Mouse (Mus musculus) midbrain, postnatal 0 days (tissue): ENCODE data around the gene Itfg2. TPM values are rescaled to one million over a fixed set of nuclear protein-coding genes. Genes with fewer than 3 reads are reported as not detected.
A peak's percentile ranks its signal among the peaks of the same experiment; 100 is the strongest.

Experiments
- ATAC-seq: fragments of 200-750 bp; cut with Nextera tagmentation; 2 replicates; pipeline ENCODE4 v1.8.0; 2017; ENCODE audit warnings: moderate number of reproducible peaks, mild to moderate bottlenecking, moderate TSS enrichment, moderate library complexity; ENCODE audit not compliant: low FRiP score
- DNase-seq: peaks from one replicate; pipeline ENCODE4 v3.0.0-alpha.2; 2015; ENCODE audit warnings: low spot score
- H3K27ac ChIP-seq: fragments of 300-500 bp; sonication (generic); 2 replicates; pipeline ENCODE4 v1.5.1; 2014; ENCODE audit warnings: low read depth, mild to moderate bottlenecking, low read length, mixed read lengths
- H3K27me3 ChIP-seq: fragments of 300-500 bp; sonication (generic); 2 replicates; pipeline ENCODE4 v1.6.1; 2014; ENCODE audit warnings: low read length, control low read depth, mixed read lengths; ENCODE audit not compliant: insufficient read depth
- H3K36me3 ChIP-seq: fragments of 300-500 bp; sonication (generic); 2 replicates; pipeline ENCODE4 v1.6.1; 2014; ENCODE audit warnings: low read length, control low read depth, mixed read lengths; ENCODE audit not compliant: insufficient read depth
- H3K4me1 ChIP-seq: fragments of 300-500 bp; sonication (generic); 2 replicates; pipeline ENCODE4 v1.6.1; 2014; ENCODE audit warnings: mild to moderate bottlenecking, control low read depth, antibody characterized with exemption, low read length, mixed read lengths; ENCODE audit not compliant: insufficient read depth
- H3K4me2 ChIP-seq: fragments of 300-500 bp; sonication (generic); 2 replicates; pipeline ENCODE4 v1.6.1; 2014; ENCODE audit warnings: low read depth, mild to moderate bottlenecking, low read length, mixed read lengths; ENCODE audit not compliant: poor library complexity, severe bottlenecking
- H3K4me3 ChIP-seq: fragments of 300-500 bp; sonication (generic); 2 replicates; pipeline ENCODE4 v1.5.1; 2014; ENCODE audit warnings: low read depth, mild to moderate bottlenecking, low read length, moderate library complexity
- H3K9ac ChIP-seq: fragments of 300-500 bp; sonication (generic); replicated peaks from 2 replicates; pipeline ENCODE4 v1.6.1; 2014; ENCODE audit warnings: mild to moderate bottlenecking, low read length, moderate library complexity, mixed read lengths; ENCODE audit not compliant: poor library complexity, severe bottlenecking
- H3K9me3 ChIP-seq: fragments of 300-500 bp; sonication (generic); 2 replicates; pipeline ENCODE4 v1.6.1; 2016; ENCODE audit warnings: low read length, control low read depth
- CTCF ChIP-seq: IDR thresholded peaks from 2 replicates; pipeline ENCODE4 v1.5.1; 2016; ENCODE audit warnings: antibody characterized with exemption, mild to moderate bottlenecking
- WGBS: fragments of 180-500 bp; shearing (Covaris S2); extraction: QIAGEN DNeasy Blood & Tissue Kit; methylation state at CpG from one replicate; pipeline ENCODE4 v1.1.7; 2014; 5-methylcytosine and 5-hydroxymethylcytosine counted together
- polyA plus RNA-seq: library from polyadenylated mRNA; unstranded; fragments of >200 nt; fragmentation: Nextera tagmentation; extraction: Ambion mirVana; gene quantifications from 2 replicates; pipeline ENCODE4 v1.2.1, GENCODE M21; 2015
- total RNA-seq: library from RNA; depleted of rRNA; stranded (reverse); fragments of >200 nt; gene quantifications from 2 replicates; pipeline ENCODE4 v1.2.3, GENCODE M21; 2014

Gene Itfg2
- total and polyA plus RNA-seq, 2 experiments from 2014 or later = 37.3 to 41.5 TPM

DNA sequence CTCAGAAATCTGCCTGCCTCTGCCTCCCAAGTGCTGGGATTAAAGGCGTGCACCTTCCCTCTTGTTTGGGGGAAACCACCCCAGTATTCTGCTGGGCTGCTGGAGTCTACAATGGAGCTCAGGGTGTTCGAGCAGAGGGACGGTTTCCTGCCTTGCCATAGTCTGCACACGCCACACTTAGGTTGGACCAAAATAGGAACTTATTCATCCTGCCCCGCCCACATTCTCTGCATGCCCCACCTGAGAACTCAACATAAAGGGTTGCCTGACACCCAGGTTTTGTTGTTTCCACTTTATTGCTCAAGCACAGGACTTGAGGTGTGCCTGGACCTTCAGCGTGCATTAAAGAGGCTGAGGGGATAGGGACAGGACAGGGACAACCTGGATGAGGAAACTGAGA, 5.1 kb upstream of the Itfg2 start:
- no peak for ATAC-seq
- no peak overlapping the region for H3K9ac ChIP-seq
- H3K4me3 ChIP-seq = no peak overlapping the region
- no peaks in the 10 kb centered on the region for H3K9me3 ChIP-seq
- no peak for DNase-seq
- WGBS = 94% methylated on average over 6 of the region's 6 CpGs
- H3K27me3 ChIP-seq = no peaks in the 10 kb centered on the region
- no peak for TF ChIP-seq CTCF
- H3K4me2 ChIP-seq = no peak overlapping the region
- H3K27ac ChIP-seq = no peak overlapping the region
- H3K4me1 ChIP-seq = no peaks in the 10 kb centered on the region
- H3K36me3 ChIP-seq = peaks cover 48% of the 10 kb centered on the region

DNA sequence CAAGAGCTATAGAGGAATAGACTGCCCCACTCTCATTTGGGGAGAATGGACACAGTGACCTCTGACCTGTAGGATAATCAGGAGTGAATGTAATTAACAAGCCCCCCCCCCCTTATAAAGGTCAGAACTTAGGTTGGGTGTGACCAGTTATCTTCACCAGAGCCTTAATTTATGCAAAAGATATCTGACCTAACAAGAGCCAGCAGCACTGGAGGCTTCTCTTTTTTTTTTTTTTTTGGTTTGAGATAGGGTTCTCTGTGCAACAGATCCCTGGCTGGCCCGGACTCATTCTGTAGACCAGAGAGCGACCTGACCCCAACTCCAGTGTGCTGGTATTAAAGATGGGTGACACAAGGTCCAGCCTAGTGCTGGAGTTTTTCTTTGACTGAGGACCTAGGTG, 4.6 kb upstream of the Itfg2 start:
- 97% methylated on average over 2 of the region's 2 CpGs for WGBS

GRCm38 (mm10) chr6:128427571-128427970, 2.8 kb upstream of the Itfg2 start:
- H3K27me3 ChIP-seq = no peaks in the 10 kb centered on the region
- H3K36me3 ChIP-seq = peaks cover 27% of the 10 kb centered on the region
- 95% methylated on average over 5 of the region's 5 CpGs for WGBS
- H3K27ac ChIP-seq = no peak overlapping the region
- H3K4me2 ChIP-seq = no peak overlapping the region
- no peaks in the 10 kb centered on the region for H3K4me1 ChIP-seq
- DNase-seq = no peak
- no peak overlapping the region for H3K4me3 ChIP-seq
- no peak for ATAC-seq
- no peak overlapping the region for H3K9ac ChIP-seq
- H3K9me3 ChIP-seq = no peaks in the 10 kb centered on the region
- TF ChIP-seq CTCF = no peak

More for the DNA sequence above, 4.6 kb upstream of the Itfg2 start:
- H3K27me3 ChIP-seq = no peaks in the 10 kb centered on the region
- H3K4me2 ChIP-seq = no peak overlapping the region
- no peak for DNase-seq
- H3K9ac ChIP-seq = no peak overlapping the region
- H3K27ac ChIP-seq = no peak overlapping the region
- TF ChIP-seq CTCF = no peak
- no peak for ATAC-seq
- no peaks in the 10 kb centered on the region for H3K4me1 ChIP-seq
- peaks cover 43% of the 10 kb centered on the region for H3K36me3 ChIP-seq
- no peak overlapping the region for H3K4me3 ChIP-seq
- H3K9me3 ChIP-seq = no peaks in the 10 kb centered on the region

- no peak for TF ChIP-seq CTCF
- WGBS = 20% methylated on average over 9 of the region's 9 CpGs
- Histone ChIP-seq H3K4me1 (no peaks in the 10 kb centered on the region), H3K27ac (peak overlapping the region; percentile 97), H3K9ac (peak overlapping the region; percentile 58), H3K36me3 (peaks cover 7% of the 10 kb centered on the region; the same call in 1 of the 2 replicates), H3K27me3 (no peaks in the 10 kb centered on the region), H3K4me2 (peak overlapping the region; percentile 71), H3K9me3 (no peaks in the 10 kb centered on the region), H3K4me3 (peak overlapping the region; percentile 43)
- no peak for ATAC-seq
- DNase-seq = no peak
These were observed 315 bp upstream of the Itfg2 start for GRCm38 (mm10) chr6:128425046-128425445.

DNA sequence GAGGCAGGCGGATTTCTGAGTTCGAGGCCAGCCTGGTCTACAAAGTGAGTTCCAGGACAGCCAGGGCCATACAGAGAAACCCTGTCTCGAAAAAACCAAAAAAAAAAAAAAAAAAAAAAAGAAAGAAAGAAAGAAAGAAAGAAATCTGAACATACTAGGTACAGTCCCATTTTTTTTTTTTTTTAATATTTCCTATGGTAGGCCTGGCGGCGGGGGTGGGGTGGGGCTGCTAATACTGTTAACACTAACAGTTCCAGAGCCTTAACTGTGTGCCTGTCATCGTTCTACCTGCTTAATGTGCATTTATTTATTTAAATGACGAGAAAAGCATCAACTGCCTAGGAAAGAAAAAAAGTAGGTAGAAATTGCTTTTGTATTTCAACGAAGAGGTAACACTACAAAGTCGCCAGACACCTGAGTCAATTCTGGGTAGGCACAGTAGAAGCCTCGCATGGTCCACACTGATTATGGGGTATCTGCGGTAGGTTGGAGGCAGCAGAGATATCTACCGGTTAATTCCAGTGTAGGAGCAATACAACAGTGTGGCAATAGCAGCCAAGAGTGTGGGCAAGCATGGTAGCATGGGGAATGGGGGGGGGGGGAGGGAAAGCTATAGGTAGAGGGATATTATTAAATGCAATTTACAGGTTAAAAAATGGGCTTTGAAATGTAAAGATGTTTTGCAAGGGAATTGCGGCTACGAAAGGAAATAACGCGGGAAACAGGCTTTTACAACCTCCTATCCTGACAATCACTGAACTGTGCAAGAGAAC, 1.0 kb downstream of the Itfg2 start:
- ATAC-seq (peak; percentile 43; the same call in 1 of the 2 replicates), DNase-seq (no peak)
- no peak for TF ChIP-seq CTCF
- H3K27ac ChIP-seq = peak overlapping the region; percentile 97
- peaks cover 5% of the 10 kb centered on the region; the same call in 1 of the 2 replicates for H3K36me3 ChIP-seq
- peak overlapping the region; percentile 43 for H3K4me3 ChIP-seq
- no peaks in the 10 kb centered on the region for H3K27me3 ChIP-seq
- H3K9ac ChIP-seq = peak overlapping the region; percentile 58
- H3K9me3 ChIP-seq = no peaks in the 10 kb centered on the region
- WGBS = 41% methylated on average over 15 of the region's 16 CpGs
- no peaks in the 10 kb centered on the region for H3K4me1 ChIP-seq
- peak overlapping the region; percentile 71 for H3K4me2 ChIP-seq

DNA sequence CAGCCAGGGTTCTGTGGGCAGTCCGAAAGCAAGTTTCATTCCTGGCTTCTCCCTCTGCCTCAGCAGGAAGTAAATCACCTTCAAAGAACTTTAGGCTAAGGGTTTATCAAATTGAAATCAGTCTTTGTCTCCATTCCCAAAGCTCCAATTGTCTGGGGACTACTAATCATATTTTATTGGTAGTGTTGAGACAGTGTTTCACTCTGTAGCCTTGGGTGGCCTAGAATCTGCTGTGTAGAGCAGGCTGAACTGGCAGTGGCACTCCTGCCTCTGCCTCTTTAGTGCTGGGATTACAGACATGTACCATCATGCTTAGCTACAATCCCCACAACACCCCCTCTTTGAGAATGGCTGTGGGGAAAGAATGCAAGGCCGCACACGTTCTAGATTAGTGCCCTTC, 3.3 kb downstream of the Itfg2 start:
- H3K36me3 ChIP-seq = no peaks in the 10 kb centered on the region; the same call in 1 of the 2 replicates
- no peak overlapping the region for H3K9ac ChIP-seq
- H3K9me3 ChIP-seq = no peaks in the 10 kb centered on the region
- TF ChIP-seq CTCF = no peak
- H3K27ac ChIP-seq = no peak overlapping the region
- H3K27me3 ChIP-seq = no peaks in the 10 kb centered on the region
- no peak for DNase-seq
- no peak overlapping the region for H3K4me2 ChIP-seq
- 89% methylated on average over 3 of the region's 3 CpGs for WGBS
- H3K4me3 ChIP-seq = no peak overlapping the region
- ATAC-seq = no peak
- no peaks in the 10 kb centered on the region for H3K4me1 ChIP-seq
